Mouse (Mus musculus) mouse embryonic stem cell (cell line): ENCODE measurements at regions not wholly inside any gene's neighbourhood (a gene's known extent, or its start where the extent isn't known, plus 50 kb on each side); places are given as distances from the start of the nearest gene placed in this dataset.

ENCODE experiments used
- in situ Hi-C, 2 experiments: fragments of 300-500 bp; cut with MboI; formaldehyde crosslinking; loops; 1 replicate in 1 of 2; 3 replicates in 1 of 2; pipeline ENCODE4 v1.14.3; 2019 to 2020; ENCODE audit warnings: low sequenced_read_pairs in 2 of 2, low pct_unique_long_range_greater_than_20kb in 1 of 2, mixed read lengths in 1 of 2; ENCODE audit not compliant: unreplicated experiment in 1 of 2

DNA sequence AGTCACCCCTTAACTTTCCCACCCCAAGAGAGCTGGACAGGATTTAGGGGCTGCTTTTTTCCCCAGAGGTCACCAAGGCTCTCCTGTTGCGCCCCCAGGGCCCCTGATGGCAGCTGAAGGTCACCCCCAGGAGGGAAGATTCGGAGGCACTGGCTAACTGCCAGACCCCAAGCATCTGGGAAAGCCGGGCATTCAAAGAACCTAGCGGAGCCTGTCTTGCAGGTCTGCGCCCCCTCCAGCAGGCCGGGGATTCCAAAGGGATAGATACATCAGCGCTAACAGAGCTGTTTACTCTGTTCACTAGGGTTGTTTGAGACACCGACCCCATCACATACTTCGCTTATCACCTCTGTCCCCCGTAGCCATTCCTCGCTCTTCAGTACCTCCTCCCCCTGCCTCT lies 154.6 kb upstream of the Usp9x start:
- in situ Hi-C loops: loop anchor here (25.0 kb wide), 2 partner anchors 296 to 571 kb away; no protein-coding TSS in a partner anchor

DNA sequence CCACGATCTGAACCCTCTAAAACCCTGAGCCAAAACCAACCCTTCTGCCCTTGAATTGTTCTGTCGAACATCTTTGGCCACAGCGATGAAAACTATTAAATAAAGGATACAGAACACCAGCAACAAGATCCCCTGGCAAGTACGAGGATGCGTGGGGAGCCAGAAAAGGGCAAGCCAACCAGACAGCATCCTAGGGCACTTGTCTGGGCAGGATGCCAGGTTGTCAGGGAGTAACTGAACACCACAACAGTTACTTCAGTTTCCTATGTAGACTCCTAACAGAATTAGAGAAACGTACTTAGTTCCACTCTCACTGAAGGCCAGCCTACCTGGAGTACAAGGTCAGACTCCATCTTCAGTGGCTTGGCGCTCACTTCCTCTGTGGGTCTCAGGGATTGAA lies 138.4 kb upstream of the Med14 start:
- in situ Hi-C loops: loop anchor here (10.0 to 25.0 kb wide), 3 partner anchors 65 to 587 kb away; no protein-coding TSS in a partner anchor

GRCm38 (mm10) chrX:12891468-12891867 lies 129.6 kb upstream of the Med14 start:
- in situ Hi-C loops: no loop called here

DNA sequence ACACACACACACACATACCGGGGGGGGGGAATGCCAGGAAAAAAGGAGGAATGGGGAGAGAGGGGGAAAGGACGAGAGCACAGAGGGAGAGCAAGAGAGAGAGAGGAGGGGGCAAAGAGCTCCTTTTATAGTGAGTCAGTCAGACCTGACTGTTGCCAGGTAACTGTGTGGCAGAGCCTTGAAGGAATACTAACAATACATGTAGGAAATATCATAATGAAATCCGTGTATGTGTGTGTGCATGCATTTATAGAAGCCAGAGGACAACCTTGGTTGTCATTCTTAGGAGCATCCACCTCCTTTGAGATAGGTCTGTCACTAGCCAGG lies 127.6 kb upstream of the Med14 start:
- in situ Hi-C loops: no loop called here

GRCm38 (mm10) chrX:12888708-12889481 lies 127.0 kb upstream of the Med14 start:
- in situ Hi-C loops: no loop called here

DNA sequence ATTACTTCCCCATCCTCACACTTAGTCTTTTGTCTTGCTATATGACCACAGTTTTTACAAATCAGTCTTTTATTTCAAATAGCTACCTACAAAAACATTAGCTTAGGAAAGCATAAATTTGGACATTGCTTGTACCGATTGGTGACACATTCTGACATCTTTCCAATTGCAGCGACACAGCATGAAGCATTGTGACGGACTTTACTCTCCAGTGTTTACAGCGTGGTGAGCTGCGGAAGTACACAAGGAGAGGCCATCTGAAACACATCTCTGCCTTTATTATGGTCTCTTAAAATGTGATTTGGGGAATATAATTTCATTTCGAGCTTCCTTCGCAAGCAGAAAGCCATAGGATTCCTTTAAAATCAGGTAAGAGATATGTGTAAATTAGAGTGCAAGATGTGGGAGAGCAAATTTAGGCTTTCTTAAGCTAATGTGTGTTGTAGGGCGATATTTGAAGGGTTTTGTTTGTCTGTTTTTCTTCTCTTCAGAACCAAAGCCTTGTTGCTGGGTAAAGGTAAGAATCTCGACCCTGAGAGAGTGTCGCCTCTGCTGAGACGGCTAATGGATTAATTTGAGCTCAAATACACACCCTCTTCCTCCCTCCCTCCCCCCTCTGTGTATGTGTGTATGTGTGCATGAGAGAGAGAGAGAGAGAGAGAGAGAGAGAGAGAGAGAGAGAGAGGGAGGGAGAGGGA lies 126.3 kb upstream of the Med14 start:
- in situ Hi-C loops: no loop called here

DNA sequence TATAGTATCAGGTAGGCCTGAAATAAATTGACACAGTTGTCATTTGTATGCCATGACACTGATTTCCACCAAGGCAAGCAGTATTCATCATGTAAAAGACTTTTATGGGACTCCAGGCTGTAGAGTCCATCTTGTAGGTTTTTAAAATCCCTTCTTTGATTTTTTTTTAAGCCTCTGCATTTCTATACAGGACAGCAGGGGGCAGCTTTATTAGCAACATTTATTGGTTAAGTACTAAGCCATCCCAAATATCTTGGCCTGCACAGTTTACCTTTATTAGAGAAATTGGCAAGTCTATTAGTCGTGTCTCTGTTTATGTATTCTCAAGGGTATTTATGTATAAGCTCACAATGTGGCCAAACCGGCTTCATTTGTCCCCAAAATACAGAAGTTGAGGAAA lies 125.6 kb upstream of the Med14 start:
- in situ Hi-C loops: no loop called here

- in situ Hi-C loops: no loop called here
Measured at GRCm38 (mm10) chrX:12886160-12887048, 124.5 kb upstream of the Med14 start.

DNA sequence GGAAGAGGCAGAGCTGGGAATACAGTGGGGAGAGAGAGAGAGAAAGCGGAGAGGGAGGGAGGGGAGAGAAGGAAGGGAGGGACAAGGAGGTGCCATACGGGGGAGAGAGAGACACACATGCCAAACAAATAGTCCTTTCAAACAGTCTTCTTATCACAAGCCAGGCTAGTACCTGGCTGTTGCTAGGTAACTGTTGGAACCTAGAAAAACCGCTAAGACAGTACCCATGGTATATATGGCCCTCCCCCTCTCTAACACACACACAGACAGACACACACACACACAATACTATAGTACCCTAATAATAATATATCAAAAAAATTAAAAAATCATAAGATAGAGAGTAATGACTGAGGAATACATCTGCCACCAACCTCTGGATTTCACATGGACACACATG lies 117.4 kb upstream of the Med14 start:
- in situ Hi-C loops: no loop called here

- in situ Hi-C loops: no loop called here
Measured at GRCm38 (mm10) chrX:12877506-12877905, 115.6 kb upstream of the Med14 start.

- in situ Hi-C loops: loop anchor here in 1 of 2 experiments (25.0 kb wide), 1 partner anchor 186 kb away; no protein-coding TSS in a partner anchor
Measured at GRCm38 (mm10) chrX:12873698-12874144, 111.8 kb upstream of the Med14 start.

GRCm38 (mm10) chrX:12873230-12873629 lies 111.4 kb upstream of the Med14 start:
- in situ Hi-C loops: loop anchor here in 1 of 2 experiments (25.0 kb wide), 1 partner anchor 186 kb away; no protein-coding TSS in a partner anchor

DNA sequence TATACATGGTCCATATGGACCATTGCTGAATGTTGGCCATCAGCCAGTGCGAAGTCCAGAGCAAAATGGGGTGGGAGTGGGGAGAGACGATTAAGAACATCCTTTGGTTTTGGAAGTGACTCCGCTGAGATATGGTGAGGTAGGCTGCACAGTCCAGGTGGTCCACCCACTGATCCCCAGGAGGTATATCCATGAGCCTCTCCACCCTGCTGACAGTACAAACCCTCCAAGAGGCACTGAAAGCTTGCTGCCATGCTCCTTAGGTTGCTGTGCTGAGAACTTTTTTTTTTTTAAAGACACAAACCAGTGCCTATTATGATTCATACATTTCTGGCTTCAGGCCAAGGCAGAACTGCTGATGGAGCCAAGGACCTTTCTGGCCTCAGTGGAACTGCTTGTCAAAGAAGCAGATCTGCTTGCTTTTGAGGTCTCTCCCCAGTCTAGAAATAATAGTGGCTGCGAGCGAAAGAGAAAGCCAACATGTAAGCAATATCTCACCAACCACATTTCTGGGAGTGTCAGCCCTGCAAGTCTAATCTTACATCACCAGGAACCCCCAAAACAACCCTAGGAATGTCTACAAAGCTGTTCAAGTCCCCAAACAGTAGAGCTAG lies 105.1 kb upstream of the Med14 start:
- in situ Hi-C loops: loop anchor here in 1 of 2 experiments (25.0 kb wide), 1 partner anchor 180 kb away; no protein-coding TSS in a partner anchor

DNA sequence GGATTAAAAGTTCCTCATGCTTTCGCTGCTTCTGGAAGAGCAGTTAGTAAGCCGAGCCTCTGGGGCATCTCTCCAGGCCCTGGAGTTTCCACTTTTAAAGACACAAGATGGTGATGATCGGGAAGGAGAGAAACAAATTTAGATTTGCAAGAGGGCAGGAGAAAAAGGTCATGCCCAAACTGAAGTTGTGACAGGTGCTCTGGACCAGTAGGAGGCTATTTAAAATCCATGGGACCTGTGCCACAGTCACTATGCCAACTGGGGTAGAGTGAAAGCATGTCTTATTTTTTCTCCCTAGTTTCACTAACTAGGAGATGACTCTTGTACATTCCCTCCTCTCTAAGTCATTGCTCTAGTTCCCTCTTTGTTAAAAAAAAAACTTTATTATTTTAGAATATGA lies 104.3 kb upstream of the Med14 start:
- in situ Hi-C loops: loop anchor here in 1 of 2 experiments (25.0 kb wide), 1 partner anchor 179 kb away; no protein-coding TSS in a partner anchor

- in situ Hi-C loops: loop anchor here in 1 of 2 experiments (25.0 kb wide), 1 partner anchor 173 kb away; no protein-coding TSS in a partner anchor
Measured at GRCm38 (mm10) chrX:12860168-12860567, 98.3 kb upstream of the Med14 start.

DNA sequence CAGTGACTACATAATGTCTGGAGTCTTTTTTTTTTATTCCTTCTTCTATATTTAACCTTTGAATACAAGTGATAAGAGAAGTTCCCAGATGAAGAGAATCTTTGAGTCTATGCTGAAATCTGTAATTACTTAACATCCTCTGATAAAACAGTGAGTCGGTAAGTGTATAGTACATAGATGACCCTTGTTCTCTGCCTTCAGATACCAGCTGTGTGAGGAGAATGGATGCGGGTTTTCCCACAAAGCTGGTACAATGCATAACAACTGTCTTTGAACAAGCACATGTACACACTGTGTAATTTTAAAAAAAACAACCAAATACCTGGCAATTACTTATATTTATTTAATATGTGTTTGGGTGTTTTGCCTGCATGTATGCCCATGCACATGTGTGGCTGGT lies 96.9 kb upstream of the Med14 start:
- in situ Hi-C loops: loop anchor here (10.0 to 25.0 kb wide), 2 partner anchors 171 to 314 kb away; no protein-coding TSS in a partner anchor

DNA sequence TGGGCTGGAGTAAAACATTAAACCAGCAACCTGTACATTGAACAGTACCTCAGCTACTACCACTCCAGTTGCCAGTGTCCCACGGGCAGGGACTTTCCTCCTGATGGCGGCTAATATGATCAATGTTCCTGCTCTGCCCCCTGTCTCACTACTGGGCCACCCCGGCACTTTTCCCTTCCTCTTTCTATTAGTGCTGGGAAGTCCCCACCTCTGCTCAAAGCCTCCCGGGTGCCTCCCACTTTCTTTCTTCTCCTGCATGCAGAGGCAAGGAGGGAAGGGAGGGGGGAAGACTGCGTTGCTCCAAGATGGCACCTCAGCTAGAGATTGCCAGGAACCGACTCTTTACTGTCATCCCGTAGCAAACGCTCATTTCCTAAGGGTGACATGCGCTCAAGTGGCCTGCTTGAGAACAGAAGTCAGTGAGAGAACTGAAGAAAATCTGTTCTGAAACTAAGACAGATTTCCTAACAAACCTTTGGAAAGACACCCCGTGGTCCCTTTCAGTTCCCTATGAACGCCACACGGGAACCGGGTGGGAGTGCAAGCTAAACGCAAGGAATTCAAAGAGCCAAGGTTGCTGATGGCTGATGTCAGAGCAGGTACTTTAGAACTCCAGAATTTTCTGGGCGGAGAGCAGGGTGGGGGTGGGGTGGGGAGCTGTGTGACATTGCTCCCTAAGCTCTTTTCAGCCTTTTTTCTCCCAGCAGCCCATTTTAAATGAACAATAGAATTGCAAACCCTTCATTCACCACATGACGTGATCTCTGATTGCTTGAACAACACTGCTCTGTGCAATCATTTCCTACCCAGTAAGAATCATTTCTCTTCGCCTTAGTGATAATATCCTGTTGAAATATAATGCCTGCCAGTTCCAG lies 96.2 kb upstream of the Med14 start:
- in situ Hi-C loops: loop anchor here (10.0 to 25.0 kb wide), 2 partner anchors 171 to 313 kb away; no protein-coding TSS in a partner anchor
